Mouse (Mus musculus) ES-Bruce4 (cell line): ENCODE data around the gene Epdr1.

ENCODE experiments used
- CTCF ChIP-seq: IDR thresholded peaks from one replicate; pipeline ENCODE4 v1.8.1; 2011; ENCODE audit warnings: low read depth, low read length
- EP300 ChIP-seq: IDR thresholded peaks from 2 replicates; pipeline ENCODE4 v1.6.1; 2011; ENCODE audit warnings: low read depth, low read length; ENCODE audit not compliant: insufficient read depth
- POLR2A ChIP-seq: IDR thresholded peaks from one replicate; pipeline ENCODE4 v1.8.1; 2011; ENCODE audit warnings: low read length; ENCODE audit not compliant: insufficient read depth

DNA sequence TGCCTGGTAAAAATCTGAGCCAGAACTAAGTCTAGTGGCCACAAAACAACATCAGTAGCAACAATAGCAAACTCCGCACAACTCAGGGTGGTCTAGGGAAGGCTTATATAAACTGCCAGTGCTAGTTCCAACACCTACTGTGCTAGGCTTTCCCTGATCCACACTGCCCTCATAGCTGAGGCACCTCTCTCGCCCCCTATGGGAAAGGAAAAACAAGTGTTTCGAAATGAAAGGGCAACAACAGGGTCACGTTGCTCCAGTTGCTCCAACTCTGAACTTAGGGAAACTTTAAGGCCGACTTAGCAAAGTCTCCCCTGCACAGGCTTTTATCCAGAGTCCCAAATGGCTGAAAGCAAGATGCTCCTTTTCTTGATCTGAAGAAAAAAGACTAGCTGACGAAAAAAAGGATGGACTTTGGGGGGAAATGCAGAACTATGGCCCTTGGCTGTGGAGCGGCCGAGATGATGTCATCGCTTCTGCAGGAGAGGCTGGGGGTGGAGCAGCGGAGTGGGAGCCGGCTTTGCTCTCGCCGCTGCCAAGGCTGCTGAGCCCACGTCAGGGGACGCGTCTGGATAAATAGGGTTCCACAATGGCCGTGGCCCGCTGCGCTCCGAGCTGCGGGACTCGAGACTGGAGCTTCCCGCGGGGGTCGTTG lies 3.0 kb upstream of the Epdr1 start, which contains the start of gene Sfrp4:
- TF ChIP-seq CTCF (peak; percentile 31), POLR2A (no peak), EP300 (no peak)
